Mouse (Mus musculus) embryonic stem cell, embryonic (primary cell): Measurements from ENCODE around the gene Usp43.

Source experiments
- CTCF ChIA-PET, 4 experiments: fragments of 300-600 bp in 2 of 4; fragments of 350-600 bp in 2 of 4; sonication (Branson Sonifier 250); formaldehyde crosslinking; loops; one replicate each; lab custom pipeline; 2022; ENCODE audit warnings: inconsistent platforms in 2 of 4; lab: Charles Lee
- POLR2A ChIA-PET, 4 experiments: fragments of 300-600 bp in 2 of 4; fragments of 350-600 bp in 2 of 4; sonication (Branson Sonifier 250); formaldehyde crosslinking; loops; one replicate each; lab custom pipeline; 2022; ENCODE audit warnings: antibody characterized with exemption in 4 of 4, inconsistent platforms in 1 of 4; lab: Charles Lee

Gene Usp43

DNA sequence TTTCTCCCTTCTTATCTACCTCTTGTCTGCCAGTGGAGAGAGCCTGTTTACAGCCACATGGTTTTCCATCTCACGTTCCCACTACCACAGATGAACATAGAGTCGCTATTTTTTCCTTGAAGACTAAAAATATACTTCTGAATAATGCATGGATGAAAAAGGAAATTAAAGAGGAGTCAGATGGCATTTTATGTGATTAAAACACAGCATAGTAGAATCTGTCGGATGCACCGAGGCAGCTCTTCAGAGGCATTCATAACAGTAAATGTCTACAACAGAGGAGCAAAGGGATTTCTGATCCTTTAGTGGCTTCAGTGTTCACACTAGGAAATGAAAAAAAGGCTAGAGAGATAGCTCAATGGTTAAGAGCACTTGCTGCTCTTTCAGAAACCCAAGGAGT lies 76.8 kb downstream of the Usp43 start:
- ChIA-PET CTCF (no interaction called here), POLR2A (interaction anchor here in 1 of 4 experiments (0.6 to 1.4 kb wide), 2 partner anchors 9 to 12 kb away, joined by 3 to 4 read pairs; no protein-coding TSS in a partner anchor)

GRCm38 (mm10) chr11:67839810-67840209 lies 82.1 kb downstream of the Usp43 start:
- POLR2A ChIA-PET, result no interaction called here
- CTCF ChIA-PET, result interaction anchor here in 1 of 4 experiments (0.6 kb wide), 1 partner anchor 123 kb away, joined by 3 read pairs; no protein-coding TSS in a partner anchor

- POLR2A ChIA-PET, result no interaction called here
- CTCF ChIA-PET, result interaction anchor here in 2 of 4 experiments (0.6 kb wide), 2 partner anchors 17 to 755 kb away, joined by 3 read pairs; no protein-coding TSS in a partner anchor
Observed at GRCm38 (mm10) chr11:67835408-67836078, 86.4 kb downstream of the Usp43 start.

DNA sequence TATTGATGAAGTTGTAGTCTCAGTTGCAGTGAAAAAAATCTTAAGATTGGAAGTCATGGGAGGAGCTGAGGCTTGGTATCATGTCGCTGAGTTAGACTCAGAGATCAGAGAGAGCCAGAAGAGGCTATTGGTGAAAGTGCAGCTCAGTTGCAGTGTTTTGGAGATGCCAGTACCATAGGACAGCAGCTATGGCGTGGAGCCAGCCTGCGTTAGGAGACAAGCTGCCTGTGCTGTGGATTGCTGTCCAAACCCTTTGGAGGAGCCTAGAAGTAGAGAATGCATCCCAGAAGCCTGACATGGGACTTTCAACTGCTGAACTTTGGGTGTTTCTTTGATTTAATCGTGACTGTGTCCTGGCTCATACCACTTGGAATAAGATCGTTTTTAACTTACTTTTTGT lies 90.1 kb downstream of the Usp43 start:
- ChIA-PET CTCF (interaction anchor here in 1 of 4 experiments (0.9 to 1.4 kb wide), 2 partner anchors 13 to 54 kb away, joined by 3 read pairs; no protein-coding TSS in a partner anchor), POLR2A (interaction anchor here in 1 of 4 experiments (0.9 kb wide), 1 partner anchor 26 kb away, joined by 3 read pairs; no protein-coding TSS in a partner anchor)

GRCm38 (mm10) chr11:67829530-67829929 lies 92.4 kb downstream of the Usp43 start:
- CTCF ChIA-PET, result interaction anchor here in 1 of 4 experiments (0.7 kb wide), 1 partner anchor 1754 kb away, joined by 3 read pairs; no protein-coding TSS in a partner anchor
- POLR2A ChIA-PET, result no interaction called here

DNA sequence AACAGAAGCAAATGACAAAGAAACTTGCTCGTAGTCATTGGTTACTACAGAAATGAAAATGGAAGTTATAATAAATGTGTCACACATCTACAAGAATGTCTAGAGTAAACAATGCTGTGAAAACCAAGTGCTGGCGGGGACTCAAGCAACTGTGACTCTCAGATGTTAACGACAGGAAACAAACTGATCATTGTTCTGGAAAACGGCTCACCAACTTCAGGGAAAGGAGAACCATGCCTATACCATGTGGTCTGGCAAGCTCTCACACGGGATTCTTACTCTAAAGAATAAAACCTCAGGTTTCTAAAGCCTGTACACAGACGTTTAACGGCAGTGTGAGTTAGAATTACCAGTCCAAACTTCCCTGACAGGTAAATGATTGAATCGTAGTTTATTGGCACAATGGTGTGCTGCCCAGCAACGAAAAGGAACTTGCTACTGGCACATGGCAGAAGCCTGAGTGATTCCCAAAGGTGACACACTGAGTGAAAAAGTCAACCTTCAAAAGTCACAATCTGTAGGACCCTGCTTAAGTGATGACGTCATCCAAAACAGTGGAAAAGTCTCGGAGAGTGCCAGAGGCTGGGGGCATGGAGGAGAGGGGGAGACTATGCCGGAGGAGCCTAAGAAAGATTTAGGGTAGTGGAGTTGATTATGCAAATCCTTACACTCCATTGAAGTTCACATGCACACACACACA lies 93.4 kb downstream of the Usp43 start:
- CTCF ChIA-PET, result no interaction called here
- POLR2A ChIA-PET, result interaction anchor here in 1 of 4 experiments (0.6 kb wide), 1 partner anchor 1958 kb away, joined by 4 read pairs; no protein-coding TSS in a partner anchor

- ChIA-PET POLR2A (interaction anchor here in 1 of 4 experiments (0.9 kb wide), 1 partner anchor 13 kb away, joined by 3 read pairs; no protein-coding TSS in a partner anchor), CTCF (interaction anchor here in 1 of 4 experiments (1.0 kb wide), 1 partner anchor 21 kb away, joined by 3 read pairs; no protein-coding TSS in a partner anchor)
Observed at GRCm38 (mm10) chr11:67821560-67821959, 100.4 kb downstream of the Usp43 start.

DNA sequence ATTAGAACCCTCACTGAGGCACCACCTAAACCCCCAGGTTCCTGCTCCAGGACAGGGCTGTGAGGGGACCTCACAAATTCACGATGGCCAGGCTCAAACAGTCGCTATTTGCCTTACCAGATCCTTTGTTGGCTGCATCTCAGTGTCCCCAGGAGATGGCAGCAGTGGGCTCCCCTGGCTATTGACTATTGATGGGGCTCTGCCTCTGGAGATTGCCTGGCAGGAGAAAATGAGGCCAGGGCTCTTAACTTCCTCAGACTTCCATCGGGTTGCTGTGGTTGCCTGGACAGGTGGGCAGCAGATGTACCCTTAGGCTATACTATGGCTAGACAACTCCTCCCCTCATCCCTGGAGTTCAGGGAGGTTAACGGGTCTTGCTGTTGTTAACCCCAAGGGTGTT lies 101.7 kb downstream of the Usp43 start:
- POLR2A ChIA-PET, result no interaction called here

GRCm38 (mm10) chr11:67819604-67820003 lies 102.3 kb downstream of the Usp43 start:
- ChIA-PET CTCF (interaction anchor here in 2 of 4 experiments (0.6 to 0.7 kb wide), 2 partner anchors 9 to 20 kb away, joined by 3 to 4 read pairs; no protein-coding TSS in a partner anchor), POLR2A (no interaction called here)

More for the DNA sequence above, 101.7 kb downstream of the Usp43 start:
- CTCF ChIA-PET, result interaction anchor here in 2 of 4 experiments (0.6 to 0.7 kb wide), 2 partner anchors 9 to 20 kb away, joined by 3 to 4 read pairs; no protein-coding TSS in a partner anchor

- POLR2A ChIA-PET, result no interaction called here
- CTCF ChIA-PET, result interaction anchor here in 1 of 4 experiments (0.6 kb wide), 1 partner anchor 39 kb away, joined by 3 read pairs; no protein-coding TSS in a partner anchor
Observed at GRCm38 (mm10) chr11:67811535-67811934, 110.4 kb downstream of the Usp43 start.

- ChIA-PET POLR2A (interaction anchor here in 1 of 4 experiments (1.2 kb wide), 1 partner anchor 13 kb away, joined by 3 read pairs; no protein-coding TSS in a partner anchor), CTCF (no interaction called here)
Observed at GRCm38 (mm10) chr11:67808051-67808450, 113.9 kb downstream of the Usp43 start.

- ChIA-PET CTCF (interaction anchor here in 1 of 4 experiments (0.6 kb wide), 1 partner anchor 610 kb away, joined by 5 read pairs; no protein-coding TSS in a partner anchor), POLR2A (interaction anchor here in 1 of 4 experiments (0.7 kb wide), 1 partner anchor 20 kb away, joined by 3 read pairs; no protein-coding TSS in a partner anchor)
Observed at GRCm38 (mm10) chr11:67806832-67807597, 114.9 kb downstream of the Usp43 start.

DNA sequence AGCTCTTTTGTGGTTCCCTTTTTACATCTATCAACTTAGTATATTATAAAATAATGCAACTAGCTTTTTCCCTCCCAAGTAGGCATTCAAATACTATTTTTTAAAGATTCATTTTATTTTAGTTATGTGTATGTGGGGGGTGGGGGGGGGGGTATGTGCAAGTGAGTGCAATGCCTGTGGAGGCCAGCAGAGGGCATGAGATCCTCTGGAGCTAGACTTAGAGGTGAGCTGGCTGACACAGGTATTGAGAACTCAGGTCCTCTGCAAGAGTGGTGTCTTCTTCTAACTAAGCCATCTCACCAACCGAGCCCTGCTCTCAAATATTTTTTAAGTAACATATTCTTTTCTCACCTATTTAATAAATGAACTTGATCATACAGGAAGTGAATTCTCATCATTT lies 116.4 kb downstream of the Usp43 start:
- ChIA-PET CTCF (interaction anchor here in 3 of 4 experiments (0.6 to 1.4 kb wide), 11 partner anchors 9 to 690 kb away, joined by 3 to 7 read pairs (median 5); no protein-coding TSS in a partner anchor), POLR2A (interaction anchor here in 2 of 4 experiments (0.6 to 1.5 kb wide), 3 partner anchors 26 to 886 kb away, joined by 3 read pairs; partner anchors contain the start of gene Myh10 (in 1 of the 2))
